Mouse (Mus musculus): ENCODE results near the gene Gm10799. TPM values are rescaled to one million over a fixed set of nuclear protein-coding genes. Genes with fewer than 3 reads are reported as not detected.

Gene Gm10799
- polyA plus RNA-seq, 1 experiment from 2014 or later = not detected

DNA sequence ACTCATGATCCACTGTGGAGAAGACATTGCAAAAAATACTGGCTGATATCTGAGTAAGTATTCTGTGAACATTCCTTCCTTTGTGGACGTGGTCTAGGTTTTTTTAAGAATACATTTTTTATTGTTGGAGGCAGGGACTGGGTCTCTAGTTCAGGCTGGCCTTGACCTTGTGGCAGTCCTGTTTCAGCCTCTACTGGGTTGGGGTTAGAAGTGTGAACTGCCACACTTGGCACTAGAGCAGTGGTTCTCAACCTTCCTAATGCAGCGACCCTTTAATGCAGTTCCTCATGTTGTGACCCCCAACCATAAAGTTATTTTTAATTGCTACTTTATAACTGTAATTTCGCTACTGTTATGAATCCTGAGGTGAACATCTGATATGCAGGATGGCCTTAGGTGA is 38.0 kb downstream of the Gm10799 start:
- H3K4me1 ChIP-seq (replicated peaks; ENCODE audit: control insufficient read depth, insufficient read depth, low read length) = peaks cover 26% of the 10 kb centered on the region
- H3K27ac ChIP-seq = no peak overlapping the region
- ATAC-seq (ENCODE audit: low FRiP score) (no peak), DNase-seq (ENCODE audit: low spot score) (no peak)
- no peak overlapping the region for H3K4me2 ChIP-seq (replicated peaks)
- no peaks in the 10 kb centered on the region for H3K9me3 ChIP-seq (ENCODE audit: control insufficient read depth, low read length)
- H3K4me3 ChIP-seq (replicated peaks; ENCODE audit: low read length) = no peak overlapping the region
- whole genome bisulfite sequencing = 86% methylated on average over 3 of the region's 3 CpGs
- H3K27me3 ChIP-seq (ENCODE audit: control insufficient read depth, insufficient read depth, low read length) = no peaks in the 10 kb centered on the region
- H3K36me3 ChIP-seq (replicated peaks; ENCODE audit: control insufficient read depth, insufficient read depth) = peaks cover 39% of the 10 kb centered on the region
- no peak overlapping the region for H3K9ac ChIP-seq

DNA sequence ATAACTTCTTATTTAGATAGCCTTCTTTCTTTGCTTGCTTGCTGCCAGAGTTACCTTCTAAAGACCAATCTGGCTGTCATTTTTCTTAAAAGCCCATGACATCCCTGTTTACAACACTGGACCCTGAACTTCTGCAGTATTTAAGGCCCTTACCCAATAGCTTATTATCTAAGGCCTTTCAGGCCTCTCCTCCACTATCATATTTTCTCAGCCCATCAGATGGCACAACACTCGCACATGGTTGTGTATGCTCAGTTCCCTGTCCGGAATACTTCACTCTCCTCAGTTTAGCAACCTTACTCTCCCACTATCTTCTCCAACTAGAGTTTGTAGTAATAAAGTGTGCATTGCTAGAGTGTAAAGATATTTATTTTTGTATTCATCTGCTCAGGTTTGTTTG is 39.3 kb downstream of the Gm10799 start:
- Histone ChIP-seq H3K4me2 (replicated peaks) (peak overlapping the region; percentile 80), H3K9ac (peak overlapping the region; percentile 93; the same call in 1 of the 2 replicates), H3K36me3 (replicated peaks; ENCODE audit: control insufficient read depth, insufficient read depth) (peaks cover 26% of the 10 kb centered on the region), H3K27ac (no peak overlapping the region), H3K4me3 (replicated peaks; ENCODE audit: low read length) (peak overlapping the region; percentile 88), H3K9me3 (ENCODE audit: control insufficient read depth, low read length) (no peaks in the 10 kb centered on the region), H3K27me3 (ENCODE audit: control insufficient read depth, insufficient read depth, low read length) (no peaks in the 10 kb centered on the region), H3K4me1 (replicated peaks; ENCODE audit: control insufficient read depth, insufficient read depth, low read length) (peaks cover 26% of the 10 kb centered on the region)
- DNase-seq (ENCODE audit: low spot score) (no peak), ATAC-seq (ENCODE audit: low FRiP score) (no peak)
- 71% methylated on average over 2 of the region's 2 CpGs for WGBS

- H3K36me3 ChIP-seq (replicated peaks; ENCODE audit: control insufficient read depth, insufficient read depth) = peaks cover 20% of the 10 kb centered on the region
- ATAC-seq (ENCODE audit: low FRiP score) (peak; percentile 49; the same call in 1 of the 2 replicates), DNase-seq (ENCODE audit: low spot score) (no peak)
- H3K27ac ChIP-seq = peak within 1 kb of the TSS; percentile 53; the same call in 1 of the 2 replicates
- peaks cover 26% of the 10 kb centered on the region for H3K4me1 ChIP-seq (replicated peaks; ENCODE audit: control insufficient read depth, insufficient read depth, low read length)
- no peaks in the 10 kb centered on the region for H3K27me3 ChIP-seq (ENCODE audit: control insufficient read depth, insufficient read depth, low read length)
- peak within 1 kb of the TSS; percentile 80 for H3K4me2 ChIP-seq (replicated peaks)
- peak within 1 kb of the TSS; percentile 93 for H3K9ac ChIP-seq
- under 1% methylated on average over 32 of the region's 32 CpGs for WGBS
- no peaks in the 10 kb centered on the region for H3K9me3 ChIP-seq (ENCODE audit: control insufficient read depth, low read length)
- H3K4me3 ChIP-seq (replicated peaks; ENCODE audit: low read length) = peak within 1 kb of the TSS; percentile 88
Observed at GRCm38 (mm10) chr2:104028139-104028723, 40.1 kb downstream of the Gm10799 start, which contains the start of gene 4931422A03Rik. Gene 4931422A03Rik, minus strand, starts transcription at chr2:104028361.

GRCm38 (mm10) chr2:104027458-104028138 is 40.8 kb downstream of the Gm10799 start, which contains the start of gene Fbxo3:
Gene Fbxo3, plus strand, starts transcription at chr2:104027721.
- ATAC-seq (ENCODE audit: low FRiP score) (peak; percentile 96), DNase-seq (ENCODE audit: low spot score) (peak; percentile 64)
- Histone ChIP-seq H3K9me3 (ENCODE audit: control insufficient read depth, low read length) (no peaks in the 10 kb centered on the region), H3K4me3 (replicated peaks; ENCODE audit: low read length) (peak within 1 kb of the TSS; percentile 88), H3K36me3 (replicated peaks; ENCODE audit: control insufficient read depth, insufficient read depth) (peaks cover 16% of the 10 kb centered on the region), H3K4me2 (replicated peaks) (peak within 1 kb of the TSS; percentile 80), H3K27ac (peak within 1 kb of the TSS; percentile 53; the same call in 1 of the 2 replicates), H3K4me1 (replicated peaks; ENCODE audit: control insufficient read depth, insufficient read depth, low read length) (peaks cover 26% of the 10 kb centered on the region), H3K9ac (peak within 1 kb of the TSS; percentile 93), H3K27me3 (ENCODE audit: control insufficient read depth, insufficient read depth, low read length) (no peaks in the 10 kb centered on the region)
- WGBS = under 1% methylated on average over 43 of the region's 44 CpGs

GRCm38 (mm10) chr2:104024656-104025055 is 43.7 kb downstream of the Gm10799 start:
- ATAC-seq (ENCODE audit: low FRiP score) (no peak), DNase-seq (ENCODE audit: low spot score) (no peak)
- no peaks in the 10 kb centered on the region for H3K36me3 ChIP-seq (replicated peaks; ENCODE audit: control insufficient read depth, insufficient read depth)
- no peak overlapping the region for H3K4me2 ChIP-seq (replicated peaks)
- no peak overlapping the region for H3K9ac ChIP-seq
- H3K9me3 ChIP-seq (ENCODE audit: control insufficient read depth, low read length) = no peaks in the 10 kb centered on the region
- H3K27me3 ChIP-seq (ENCODE audit: control insufficient read depth, insufficient read depth, low read length) = no peaks in the 10 kb centered on the region
- WGBS = 92% methylated on average over 4 of the region's 4 CpGs
- H3K27ac ChIP-seq = no peak overlapping the region
- peaks cover 18% of the 10 kb centered on the region for H3K4me1 ChIP-seq (replicated peaks; ENCODE audit: control insufficient read depth, insufficient read depth, low read length)
- no peak overlapping the region for H3K4me3 ChIP-seq (replicated peaks; ENCODE audit: low read length)

GRCm38 (mm10) chr2:104023096-104023495 is 45.3 kb downstream of the Gm10799 start:
- H3K4me3 ChIP-seq (replicated peaks; ENCODE audit: low read length) = no peak overlapping the region
- no peak for DNase-seq (ENCODE audit: low spot score)
- no peaks in the 10 kb centered on the region for H3K9me3 ChIP-seq (ENCODE audit: control insufficient read depth, low read length)
- peaks cover 5% of the 10 kb centered on the region for H3K4me1 ChIP-seq (replicated peaks; ENCODE audit: control insufficient read depth, insufficient read depth, low read length)
- H3K27me3 ChIP-seq (ENCODE audit: control insufficient read depth, insufficient read depth, low read length) = no peaks in the 10 kb centered on the region
- ATAC-seq (ENCODE audit: low FRiP score) = no peak
- no peak overlapping the region for H3K9ac ChIP-seq
- no peaks in the 10 kb centered on the region for H3K36me3 ChIP-seq (replicated peaks; ENCODE audit: control insufficient read depth, insufficient read depth)
- H3K27ac ChIP-seq = no peak overlapping the region
- H3K4me2 ChIP-seq (replicated peaks) = no peak overlapping the region
- WGBS = 83% methylated on average over 7 of the region's 7 CpGs

Other genes with a start within 250 kb of the Gm10799 start
- 48.1 and 49.8 TPM in 2 replicates for gene Lmo2, start 110.6 kb downstream of the Gm10799 start, polyA plus RNA-seq (2014; fragmentation: Nextera tagmentation; extraction: Ambion mirVana)
- gene Fbxo3, start 40.8 kb downstream of the Gm10799 start, polyA plus RNA-seq (2014; fragmentation: Nextera tagmentation; extraction: Ambion mirVana) = 68.3 and 76.8 TPM in 2 replicates
- 2.5 and 2.9 TPM in 2 replicates for gene 4931422A03Rik, start 40.2 kb downstream of the Gm10799 start, polyA plus RNA-seq (2014; fragmentation: Nextera tagmentation; extraction: Ambion mirVana)
- gene Gm10912, start 2.7 kb downstream of the Gm10799 start, polyA plus RNA-seq (2014; fragmentation: Nextera tagmentation; extraction: Ambion mirVana) = not detected in 2 replicates
- gene Cd59b, start 1.3 kb upstream of the Gm10799 start, polyA plus RNA-seq (2014; fragmentation: Nextera tagmentation; extraction: Ambion mirVana) = 3.2 and 3.3 TPM in 2 replicates
- gene Cd59a, start 27.3 kb upstream of the Gm10799 start, polyA plus RNA-seq (2014; fragmentation: Nextera tagmentation; extraction: Ambion mirVana) = 14.9 and 16.6 TPM in 2 replicates
- gene A930018P22Rik, start 54.2 kb upstream of the Gm10799 start, polyA plus RNA-seq (2014; fragmentation: Nextera tagmentation; extraction: Ambion mirVana) = not detected in 2 replicates